Mouse (Mus musculus): Measurements from ENCODE around the gene Jpt1.

DNA sequence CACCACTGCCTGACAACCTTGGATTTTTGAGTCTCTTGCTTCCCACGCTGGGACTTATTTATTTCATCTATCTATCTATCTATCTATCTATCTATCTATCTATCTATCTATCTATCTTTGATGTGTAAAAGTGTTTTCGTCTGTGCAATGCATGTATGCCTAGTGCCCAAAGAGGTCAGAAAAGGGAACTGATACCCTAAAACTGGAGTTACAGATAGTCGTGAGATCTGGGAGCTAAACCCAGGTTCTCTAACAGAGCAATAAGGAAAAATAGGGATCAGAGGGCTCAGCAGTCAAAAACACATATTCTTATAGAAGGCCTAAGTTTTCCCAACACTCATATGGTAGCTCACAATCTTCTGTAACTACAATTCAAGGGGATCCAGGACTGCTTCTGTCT, 5.4 kb upstream of the Jpt1 start:
- TF ChIP-seq ZC3H11A (IDR thresholded peaks at IDR 0.05; ENCODE audit: borderline replicate concordance, low read depth, low read length) = no peak
- TF ChIP-seq ZNF384 (IDR thresholded peaks at IDR 0.05; ENCODE audit: low read depth, low read length) = no peak
